Mouse (Mus musculus) brain, embryonic 14.5 days (tissue): ENCODE measurements at regions not wholly inside any gene's neighbourhood (a gene's known extent, or its start where the extent isn't known, plus 50 kb on each side); places are given as distances from the start of the nearest gene placed in this dataset.

Experiments
- DNase-seq: peaks from one replicate; pipeline ENCODE4 v3.0.0-alpha.2; 2011; ENCODE audit warnings: low read depth
- CTCF ChIP-seq: fragments of 200-500 bp; IDR thresholded peaks from 2 replicates; pipeline ENCODE4 v1.5.1; 2012; ENCODE audit warnings: inconsistent platforms, mild to moderate bottlenecking, moderate library complexity, borderline replicate concordance; ENCODE audit not compliant: insufficient read depth, insufficient read length; ENCODE audit errors: extremely low read depth
- POLR2A ChIP-seq: fragments of 200-500 bp; IDR thresholded peaks from 2 replicates; pipeline ENCODE4 v1.6.1; 2012; ENCODE audit warnings: mild to moderate bottlenecking, inconsistent platforms, borderline replicate concordance; ENCODE audit not compliant: poor library complexity, insufficient read depth, insufficient read length, severe bottlenecking; ENCODE audit errors: extremely low read depth

DNA sequence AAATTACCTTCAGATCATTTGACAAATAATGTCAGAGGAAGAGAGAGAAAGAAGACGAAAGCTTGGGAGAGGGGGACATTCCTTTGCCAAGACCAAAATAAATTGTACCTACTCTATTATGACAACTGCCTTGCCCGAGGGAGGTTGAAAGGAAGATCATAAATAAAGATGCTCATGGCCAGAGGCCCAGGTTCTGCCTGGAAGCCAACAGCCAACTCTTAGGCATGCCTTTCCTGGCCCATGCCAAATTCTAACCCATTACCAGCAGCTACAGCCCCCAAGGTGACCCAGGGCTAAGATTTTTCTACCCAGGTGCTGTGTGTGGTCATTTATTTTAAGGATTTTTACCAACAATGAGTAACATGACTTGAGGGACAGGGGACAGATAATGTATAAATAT is 54.9 kb downstream of the Cbln1 start:
- no peak for DNase-seq
- TF ChIP-seq CTCF (no peak), POLR2A (no peak)

DNA sequence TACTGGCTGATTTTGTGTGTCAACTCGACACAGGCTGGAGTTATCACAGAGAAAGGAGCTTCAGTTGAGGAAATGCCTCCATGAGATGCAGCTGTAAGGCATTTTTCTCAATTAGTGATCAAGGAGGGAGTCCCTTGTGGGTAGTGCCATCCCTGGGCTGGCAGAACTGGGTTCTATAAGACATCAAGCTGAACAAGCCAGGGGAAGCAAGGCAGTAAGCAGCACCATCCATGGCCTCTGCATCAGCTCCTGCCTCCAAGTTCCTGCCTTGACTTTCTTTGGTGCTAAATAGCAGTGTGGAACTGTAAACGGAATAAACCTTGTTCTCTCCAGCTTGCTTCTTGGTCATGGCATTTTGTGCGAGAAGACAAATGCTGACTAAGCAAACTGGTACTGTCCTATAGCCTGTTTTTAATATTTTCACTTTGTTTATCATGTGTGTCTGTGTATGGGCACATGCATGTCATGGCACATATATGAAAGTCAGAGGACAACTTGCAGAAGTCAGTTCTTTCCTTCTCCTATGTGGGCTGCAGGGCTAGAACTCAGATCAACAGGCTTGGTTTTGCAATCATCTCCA is 57.3 kb downstream of the Cbln1 start:
- TF ChIP-seq CTCF: no peak
- TF ChIP-seq POLR2A: no peak
- no peak for DNase-seq

DNA sequence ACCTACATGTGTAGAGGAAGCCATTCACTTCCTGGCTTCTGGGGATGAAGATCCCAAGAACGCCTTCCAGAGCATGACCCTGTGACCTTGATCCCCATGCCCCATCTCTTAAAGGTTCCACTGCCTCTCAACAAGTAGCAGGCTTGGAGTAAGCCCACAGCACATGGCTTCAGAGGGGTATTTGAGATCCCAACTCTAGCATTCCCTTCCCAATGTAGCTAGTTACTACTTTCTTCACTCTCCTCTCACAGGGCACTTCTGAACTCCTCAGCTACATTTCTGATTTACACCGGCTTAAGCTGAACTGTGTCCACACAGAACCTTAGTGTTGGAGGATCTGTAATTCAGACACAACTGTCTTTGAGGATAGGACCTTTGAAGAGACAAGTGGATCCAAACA is 83.4 kb downstream of the Cbln1 start:
- no peak for DNase-seq
- TF ChIP-seq CTCF: no peak
- TF ChIP-seq POLR2A: no peak

DNA sequence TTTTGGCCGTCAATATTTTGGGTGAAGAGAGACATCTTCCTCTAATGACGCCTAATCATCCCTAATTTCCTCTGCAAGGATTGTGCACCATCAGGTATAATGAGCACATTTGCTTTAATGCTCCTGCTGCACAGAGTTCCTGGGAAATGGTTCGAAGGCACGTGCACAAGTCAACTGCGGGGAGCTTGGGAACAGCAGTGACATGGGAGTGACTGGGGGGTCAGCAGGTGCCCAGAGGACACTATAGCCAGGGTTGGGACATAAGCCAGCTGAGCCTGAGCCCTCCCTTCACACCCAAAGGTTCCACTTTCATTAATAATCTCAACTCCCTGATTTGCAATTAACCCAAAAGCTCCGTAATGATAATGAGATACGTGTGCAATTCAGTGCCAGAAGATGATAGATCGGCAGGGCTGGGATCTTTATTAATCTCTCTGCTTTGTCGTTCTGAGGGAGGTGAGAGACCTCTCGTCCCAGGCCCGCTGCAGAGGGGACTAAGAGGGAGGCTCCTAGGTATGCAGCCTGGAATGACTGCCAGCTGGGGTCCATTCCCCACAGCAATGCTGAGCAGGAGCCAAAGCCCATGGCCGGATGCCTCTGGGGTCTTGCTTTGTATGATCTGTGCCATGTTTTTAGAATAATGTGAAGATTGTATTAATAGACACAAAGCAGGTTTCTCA is 88.7 kb downstream of the Cbln1 start:
- TF ChIP-seq CTCF (no peak), POLR2A (no peak)
- no peak for DNase-seq

DNA sequence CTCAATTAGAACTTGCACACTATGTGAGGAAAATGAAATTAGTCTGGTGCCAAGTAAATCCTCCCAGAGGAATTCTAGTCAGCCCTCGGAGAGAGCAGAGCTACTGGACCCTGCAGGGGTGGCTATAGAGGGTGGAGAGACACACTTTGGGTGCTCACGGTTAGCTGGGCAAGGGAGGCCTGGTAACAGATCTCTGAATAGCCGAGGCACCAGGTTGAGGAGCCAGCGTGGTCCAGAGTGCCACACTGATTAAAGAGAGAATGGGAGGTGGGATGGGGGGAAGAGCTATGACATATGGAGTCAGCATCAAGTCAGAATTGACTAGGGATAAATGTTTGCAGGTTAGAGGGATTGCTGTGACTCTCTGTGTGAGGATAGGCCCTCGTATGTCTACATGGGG is 90.1 kb downstream of the Cbln1 start:
- TF ChIP-seq POLR2A: no peak
- no peak for TF ChIP-seq CTCF
- DNase-seq: no peak

DNA sequence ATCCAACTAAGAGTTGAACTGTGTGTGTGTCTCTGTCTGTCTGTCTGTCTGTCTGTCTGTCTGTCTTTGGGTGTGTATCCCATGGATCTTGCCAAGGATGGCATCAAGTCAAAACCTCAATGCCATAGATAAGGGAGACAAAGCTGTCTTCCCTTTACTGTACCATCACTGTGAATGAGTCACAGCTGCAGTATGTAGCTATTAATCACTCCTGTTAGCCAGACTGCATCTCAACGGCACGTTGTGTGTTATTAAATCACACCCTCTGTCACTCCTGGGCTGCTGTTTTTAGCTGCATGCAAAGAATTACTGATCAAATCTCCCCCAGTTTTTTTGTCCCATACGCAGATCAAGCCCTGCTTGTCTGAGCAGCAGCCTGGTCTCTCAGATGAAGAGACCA is 91.6 kb downstream of the Cbln1 start:
- peak; percentile 11 for DNase-seq
- TF ChIP-seq CTCF (no peak), POLR2A (no peak)

DNA sequence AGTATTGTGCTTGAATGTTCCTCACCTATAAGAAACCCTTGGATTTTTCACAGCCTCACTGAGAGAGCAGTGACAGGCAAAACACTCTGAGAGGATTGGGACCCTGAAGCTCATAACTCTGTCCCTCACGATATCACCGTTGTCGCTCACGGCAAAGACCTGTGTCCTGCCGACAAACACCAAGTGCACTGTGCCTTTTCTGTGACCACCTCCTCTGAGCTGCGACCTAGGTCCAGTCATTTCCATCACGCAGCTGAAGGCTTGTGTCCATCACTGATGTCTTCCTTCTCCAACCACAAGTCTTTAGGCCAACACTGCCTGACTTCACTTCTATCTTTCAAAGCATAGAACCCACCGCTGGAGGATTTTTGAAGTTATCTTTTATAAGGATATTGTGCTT is 93.1 kb downstream of the Cbln1 start:
- no peak for DNase-seq

DNA sequence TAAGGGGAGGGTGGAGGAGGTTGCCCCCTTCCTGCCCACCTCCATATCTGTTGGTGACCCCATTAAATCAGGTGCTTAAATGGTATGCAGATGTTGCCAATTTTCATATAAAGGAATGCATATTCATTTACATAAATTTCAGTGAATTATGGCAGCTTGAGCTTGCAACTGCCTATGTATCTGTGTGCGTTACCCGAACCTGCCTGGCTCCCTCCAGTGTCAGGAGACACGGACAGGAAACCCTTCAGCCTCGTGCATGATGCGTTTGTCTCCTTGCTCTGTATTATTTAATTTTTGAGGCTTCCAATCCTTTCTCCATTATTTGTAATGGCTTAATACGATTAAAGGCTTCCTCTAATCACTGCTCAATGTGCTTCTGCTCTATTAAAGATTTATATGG is 98.4 kb downstream of the Cbln1 start:
- TF ChIP-seq CTCF (no peak), POLR2A (no peak)
- DNase-seq: peak; percentile 28

More for the DNA sequence above, 93.1 kb downstream of the Cbln1 start:
- TF ChIP-seq CTCF (no peak), POLR2A (no peak)

DNA sequence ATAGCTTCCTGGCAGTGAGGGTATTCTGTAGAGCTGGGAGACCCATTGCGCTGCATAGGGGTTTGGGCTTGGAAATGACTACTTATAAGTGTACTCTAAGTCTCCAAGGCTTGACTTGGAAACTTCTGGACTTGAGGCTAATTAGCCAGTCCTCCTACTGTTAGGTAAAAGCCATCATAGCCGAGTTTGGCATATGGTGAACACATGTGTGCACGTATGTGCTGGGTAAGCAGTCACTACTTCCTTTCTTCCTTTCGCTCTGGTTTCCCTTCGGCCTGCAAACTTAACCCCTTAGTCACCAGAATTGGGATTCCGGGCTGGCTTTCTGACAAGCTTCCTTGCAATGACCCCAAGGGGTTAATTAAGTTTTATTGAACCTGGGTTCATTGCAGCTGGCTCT is 98.9 kb downstream of the Cbln1 start:
- DNase-seq: peak; percentile 24
- no peak for TF ChIP-seq POLR2A
- no peak for TF ChIP-seq CTCF

DNA sequence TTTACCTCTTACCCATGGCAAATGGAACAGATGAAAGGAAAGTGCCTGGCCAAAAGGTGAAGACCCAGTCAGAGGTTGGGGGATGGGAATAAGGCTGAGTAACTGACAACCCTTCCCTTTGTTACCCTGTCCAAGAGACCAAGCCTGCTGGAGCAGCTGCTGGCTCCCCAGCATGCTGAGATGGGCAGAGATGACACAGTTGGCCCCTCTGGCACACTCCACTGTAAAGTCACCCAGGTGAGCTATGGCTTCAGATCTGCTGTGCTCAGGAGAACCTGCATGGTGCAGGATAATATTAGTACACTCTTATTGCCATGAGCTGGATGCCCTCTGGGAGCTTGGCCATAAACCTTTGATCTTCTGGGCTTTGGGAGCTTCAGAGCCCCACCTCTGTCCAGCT is 100.3 kb downstream of the Cbln1 start:
- no peak for DNase-seq
- TF ChIP-seq CTCF (no peak), POLR2A (no peak)

DNA sequence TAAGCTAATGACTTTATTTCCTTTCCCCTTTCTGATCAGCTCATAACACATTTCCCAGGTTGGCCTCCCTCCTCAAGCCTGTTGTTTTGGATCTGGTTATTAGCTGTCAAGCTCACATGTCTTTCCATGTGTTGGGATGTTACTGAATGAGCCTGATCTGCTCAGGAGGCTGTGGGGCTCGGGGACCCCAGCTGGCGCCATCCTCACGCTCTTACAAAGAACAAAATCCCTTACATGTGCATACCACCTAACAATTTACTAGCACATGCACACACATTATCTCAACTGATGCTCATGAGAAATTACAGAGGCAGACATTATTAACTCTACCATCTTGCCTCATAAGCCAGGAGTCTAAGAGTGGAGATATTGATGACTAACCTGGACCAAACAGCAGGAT is 102.2 kb downstream of the Cbln1 start:
- no peak for DNase-seq
- TF ChIP-seq POLR2A (no peak), CTCF (no peak)

DNA sequence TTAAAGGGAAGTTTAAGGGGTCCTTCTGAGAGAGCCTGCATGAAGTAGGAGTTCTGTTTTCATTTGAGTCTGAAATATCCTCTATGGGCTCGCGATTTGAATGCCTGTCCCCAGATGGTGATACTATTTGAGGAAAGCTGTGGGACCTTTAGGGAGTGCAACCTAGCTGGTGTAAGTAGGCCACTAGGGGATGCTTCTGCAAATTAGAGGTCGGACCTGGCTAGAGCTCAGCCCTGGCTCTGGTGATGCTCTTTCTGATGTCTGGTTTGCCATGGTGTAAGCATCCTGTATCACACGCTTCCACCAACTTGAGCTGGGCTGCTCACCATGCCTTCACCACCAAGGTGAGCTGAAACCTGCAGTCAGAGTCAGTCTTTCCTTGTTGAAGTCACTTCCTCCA is 121.9 kb downstream of the Cbln1 start:
- DNase-seq: no peak
- TF ChIP-seq CTCF: no peak
- TF ChIP-seq POLR2A: no peak

DNA sequence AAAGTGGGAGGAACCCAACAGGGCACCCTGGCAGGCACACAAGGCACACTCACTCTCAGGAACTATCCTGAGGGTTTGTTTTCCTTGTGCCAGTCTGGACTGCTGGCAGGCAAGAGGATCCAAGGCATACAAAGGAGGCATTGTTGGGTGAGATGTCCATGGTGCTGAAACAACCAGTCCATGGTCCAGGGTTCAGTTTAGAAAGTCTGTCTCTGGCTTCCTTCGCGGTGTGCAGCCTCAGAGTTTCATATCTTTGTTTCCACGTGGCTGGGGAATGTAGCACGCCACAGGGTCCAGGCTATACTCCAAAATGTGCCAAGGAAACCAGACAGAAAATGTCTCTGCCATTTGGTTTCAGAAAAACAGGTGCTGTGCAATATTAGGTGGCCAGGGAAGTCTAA is 122.6 kb downstream of the Cbln1 start:
- no peak for TF ChIP-seq CTCF
- no peak for TF ChIP-seq POLR2A
- DNase-seq: peak; percentile 76

DNA sequence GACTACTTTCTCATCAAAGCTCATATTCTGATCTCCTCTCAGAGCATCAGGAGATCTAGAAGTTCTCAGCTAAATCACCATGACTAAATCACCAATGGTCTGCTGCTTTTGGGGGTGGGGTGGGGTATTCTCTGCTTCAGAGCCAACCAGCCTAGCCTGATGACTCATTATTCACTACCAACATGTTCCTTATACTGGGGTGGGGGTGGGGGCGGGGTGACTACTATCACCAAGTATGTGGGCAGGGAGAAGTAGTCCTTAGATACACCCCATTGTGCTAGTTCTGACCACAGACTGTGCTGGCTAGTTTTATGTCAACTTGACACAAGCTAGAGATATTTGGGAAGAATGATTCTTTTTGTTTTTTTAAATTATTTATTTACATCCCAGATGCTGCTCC is 143.0 kb downstream of the Cbln1 start:
- DNase-seq: no peak

More for the DNA sequence above, 143.0 kb downstream of the Cbln1 start:
- TF ChIP-seq POLR2A (no peak), CTCF (no peak)
